Mouse (Mus musculus): ENCODE results near the gene Lzts3. TPM values are rescaled to one million over a fixed set of nuclear protein-coding genes. Genes with fewer than 3 reads are reported as not detected.

The Lzts3 gene
- total RNA-seq, 2 experiments from 2014 or later = 4.0 to 4.2 TPM

DNA sequence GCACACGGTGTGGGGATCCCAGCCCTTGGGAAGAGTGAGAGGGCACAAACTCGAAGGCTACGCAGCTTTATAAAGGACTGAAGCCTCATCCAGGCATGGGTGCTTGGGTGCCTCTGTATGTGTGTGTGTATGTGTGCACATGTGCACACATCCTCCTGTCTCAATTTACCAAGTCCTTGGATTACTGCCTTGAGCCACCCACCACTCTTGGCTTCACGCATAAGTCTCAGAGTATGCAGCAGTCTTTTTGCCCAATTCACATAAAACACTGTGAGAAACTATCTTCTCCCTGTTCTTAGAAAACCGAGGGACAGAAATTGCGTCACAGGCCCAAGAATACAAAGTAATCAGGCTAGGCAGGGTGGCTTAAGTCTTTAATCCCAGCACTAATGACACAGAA lies 56.6 kb downstream of the Lzts3 start:
- no peak for DNase-seq (ENCODE audit: low spot score)
- intact Hi-C loops (cut with DNase I) = no loop called here

- DNase-seq (ENCODE audit: low spot score) = no peak
- intact Hi-C loops (cut with DNase I) = no loop called here
Measured at GRCm38 (mm10) chr2:130583902-130584560, 58.6 kb downstream of the Lzts3 start.

Other genes starting within 250 kb of the Lzts3 start
- 1 to 10 TPM; 3.9 to 4.2 TPM for gene Cpxm1, start 245.2 kb downstream of the Lzts3 start, total RNA-seq (2021)
- gene Gm28372, start 237.6 kb downstream of the Lzts3 start, total RNA-seq (2021) = not detected
- not detected for gene 1700020A23Rik, start 237.5 kb downstream of the Lzts3 start, total RNA-seq (2021)
- not detected for gene Tmem239, start 236.3 kb downstream of the Lzts3 start, total RNA-seq (2021)
- 10 to 100 TPM; 21.9 to 26.6 TPM for gene Vps16, start 218.5 kb downstream of the Lzts3 start, total RNA-seq (2021)
- 1 to 10 TPM; 5.2 to 5.4 TPM for gene Pced1a, start 218.1 kb downstream of the Lzts3 start, total RNA-seq (2021)
- gene Ptpra, start 192.5 kb downstream of the Lzts3 start, total RNA-seq (2021) = 10 to 100 TPM; 47.4 to 51.4 TPM
- gene Mrps26, start 79.1 kb downstream of the Lzts3 start, total RNA-seq (2021) = 10 to 100 TPM; 73.0 to 73.7 TPM
- gene Oxt, start 66.6 kb downstream of the Lzts3 start, total RNA-seq (2021) = not detected
- 1 to 10 TPM; 2.1 to 2.7 TPM for gene Avp, start 60.2 kb downstream of the Lzts3 start, total RNA-seq (2021)
- 1 to 10 TPM; 7.7 to 8.5 TPM for gene Fastkd5, start 12.8 kb downstream of the Lzts3 start, total RNA-seq (2021)
- 1 to 10 TPM; 4.0 to 4.2 TPM for gene Ubox5, start 12.8 kb downstream of the Lzts3 start, total RNA-seq (2021)
- 10 to 100 TPM; 62.1 to 63.9 TPM for gene Ddrgk1, start 21.9 kb upstream of the Lzts3 start, total RNA-seq (2021)
- gene Itpa, start 24.8 kb upstream of the Lzts3 start, total RNA-seq (2021) = 10 to 100 TPM; 18.2 to 24.1 TPM
- under 1 TPM; 0.36 to 0.55 TPM for gene Slc4a11, start 54.7 kb upstream of the Lzts3 start, total RNA-seq (2021)